Mouse (Mus musculus): ENCODE measurements around the gene Mtif2.

Gene Mtif2

DNA sequence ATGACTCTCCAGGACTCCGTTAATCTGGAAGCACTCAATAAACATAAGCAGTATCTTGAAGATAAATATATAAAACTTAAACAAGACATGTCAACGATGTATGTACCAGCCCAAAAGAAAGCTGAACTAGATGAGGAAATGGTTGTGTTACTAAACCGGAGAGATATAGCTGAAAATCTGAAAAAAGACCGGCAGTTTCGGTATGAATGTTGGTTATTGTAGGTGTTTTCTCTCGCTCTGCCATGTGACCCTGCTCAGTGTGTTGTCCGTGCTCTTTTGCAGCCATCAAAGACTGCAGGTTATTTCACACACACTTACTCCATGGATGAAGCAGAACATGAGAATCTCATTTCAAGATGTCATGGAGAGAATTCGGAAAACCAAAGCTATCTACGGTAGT is 34.2 kb downstream of the Mtif2 start:
- no peak for DNase-seq

DNA sequence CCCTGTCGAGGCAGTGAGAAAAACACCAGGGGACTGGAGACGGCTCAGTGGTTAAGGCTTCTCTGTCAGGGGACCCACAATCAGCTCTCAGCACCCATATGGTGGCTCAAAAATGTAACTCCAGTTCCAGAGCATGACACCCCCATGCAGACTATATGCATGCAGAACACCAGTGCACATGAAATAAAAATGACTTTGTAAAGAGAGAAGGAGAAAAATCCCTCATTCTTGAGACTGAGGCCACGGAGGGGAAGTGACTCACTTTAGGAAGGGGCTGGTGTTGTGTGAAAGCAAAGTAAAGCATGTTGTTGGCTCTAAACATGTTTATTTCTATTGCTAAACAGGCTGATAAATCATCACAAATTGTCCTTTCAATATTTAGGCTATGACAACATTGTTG is 34.8 kb downstream of the Mtif2 start:
- DNase-seq = no peak

DNA sequence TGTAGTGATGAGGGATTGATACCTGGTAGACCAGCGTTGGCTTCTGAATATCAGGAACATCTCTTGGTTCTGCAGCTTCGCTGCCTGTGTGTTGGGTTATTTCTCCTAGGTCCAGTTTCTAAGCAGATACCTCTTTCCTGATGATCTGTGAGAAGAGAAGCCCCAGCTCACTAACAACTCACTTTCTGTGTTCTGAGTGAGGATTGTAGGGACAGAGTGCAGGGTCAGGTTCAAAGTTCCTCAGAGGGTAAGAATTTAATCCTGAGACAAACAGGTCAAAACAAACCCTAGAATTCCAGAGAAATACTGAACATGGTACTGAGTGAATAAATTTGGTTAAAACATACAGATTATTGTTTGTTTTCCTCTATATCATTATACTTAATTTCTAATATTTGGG is 37.2 kb downstream of the Mtif2 start:
- no peak for DNase-seq

DNA sequence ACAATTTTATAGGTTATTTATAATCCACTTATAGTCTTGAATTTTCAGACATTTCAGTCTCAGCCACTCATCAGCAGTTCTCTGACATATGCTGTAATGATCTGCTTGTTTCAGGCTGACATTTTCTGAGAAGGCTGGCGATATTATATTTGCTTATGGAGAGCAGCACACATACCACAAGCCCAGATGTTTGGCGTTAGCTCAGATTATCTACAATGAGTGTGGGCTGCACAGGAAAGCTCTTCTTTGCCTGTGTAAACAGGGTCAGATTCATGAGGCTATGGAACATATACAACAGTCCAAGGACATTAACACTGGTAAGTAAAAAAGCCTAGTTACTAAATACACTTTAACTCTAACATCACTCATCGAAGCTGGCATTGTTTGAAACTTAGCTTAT is 45.3 kb downstream of the Mtif2 start:
- DNase-seq = no peak

DNA sequence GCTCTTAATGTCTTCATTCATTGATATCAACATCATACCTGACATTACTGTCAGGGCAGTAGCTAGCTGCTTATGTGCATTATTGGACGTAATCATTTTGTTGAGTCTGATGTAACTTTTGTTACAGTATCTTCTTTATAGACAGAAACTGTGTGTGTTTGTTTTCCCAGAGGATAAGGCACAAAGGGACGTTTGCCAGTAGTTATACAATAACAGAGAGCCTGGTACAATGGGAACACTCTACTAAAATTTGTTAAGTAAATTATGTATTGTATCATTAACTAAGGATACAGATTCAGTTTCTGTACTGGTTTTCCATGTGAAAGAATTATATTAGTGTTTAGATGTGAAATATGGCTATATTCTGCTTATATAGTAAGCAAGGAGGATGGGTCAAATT is 46.4 kb downstream of the Mtif2 start:
- no peak for DNase-seq

DNA sequence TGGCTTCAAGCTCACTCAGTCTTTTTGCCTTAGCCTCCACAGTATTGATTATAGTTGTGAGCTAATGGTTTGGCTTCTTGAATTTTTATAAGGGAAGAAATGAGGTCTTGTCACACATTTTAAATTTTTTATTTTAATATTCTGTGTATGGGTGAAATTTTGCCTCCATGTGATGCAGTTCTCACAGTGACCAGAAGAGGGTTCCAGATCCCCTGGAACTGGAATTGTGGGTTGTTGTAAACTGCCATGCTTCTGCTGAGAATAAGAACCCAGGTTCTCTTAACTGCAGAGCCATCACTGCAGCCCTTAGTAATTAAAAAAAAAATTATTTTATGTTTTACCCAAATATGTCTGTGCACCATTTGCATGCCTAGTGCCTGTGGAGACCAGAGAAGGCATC is 53.4 kb downstream of the Mtif2 start:
- no peak for DNase-seq
